Mouse (Mus musculus): Measurements from ENCODE around the gene Med28.
A peak's percentile ranks its signal among the peaks of the same experiment; 100 is the strongest.

Gene Med28

GRCm38 (mm10) chr5:45513511-45513910, 6.5 kb upstream of the Med28 start:
- no peak for DNase-seq

- DNase-seq = no peak
These were observed 5.4 kb upstream of the Med28 start for GRCm38 (mm10) chr5:45514599-45514998.

DNA sequence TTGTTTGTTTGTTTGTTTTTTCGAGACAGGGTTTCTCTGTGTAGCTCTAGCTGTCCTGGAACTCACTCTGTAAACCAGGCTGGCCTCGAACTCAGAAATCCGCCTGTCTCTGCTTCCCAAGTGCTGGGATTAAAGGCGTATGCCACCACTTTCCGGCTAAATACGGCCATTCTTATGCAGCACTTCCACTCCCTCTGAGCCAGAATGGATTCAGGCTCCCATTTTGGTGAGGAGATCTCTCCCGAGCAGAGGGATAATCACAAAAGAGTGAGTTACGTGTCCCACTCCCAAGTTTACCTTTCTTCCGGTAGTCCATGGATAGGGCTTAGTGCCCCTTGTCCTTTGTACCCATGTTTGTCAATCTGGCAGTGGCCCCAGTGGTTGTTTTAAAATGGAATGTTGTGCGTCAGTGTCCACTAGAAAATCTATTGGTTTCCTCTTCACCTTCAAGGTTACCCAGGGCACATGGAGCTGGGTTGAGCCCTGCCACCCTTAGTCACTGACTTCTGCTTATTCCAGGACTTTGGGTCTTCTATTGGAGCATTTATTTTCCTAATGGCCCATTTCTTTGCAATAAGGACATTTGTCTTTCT, 4.8 kb upstream of the Med28 start:
- no peak for DNase-seq

DNA sequence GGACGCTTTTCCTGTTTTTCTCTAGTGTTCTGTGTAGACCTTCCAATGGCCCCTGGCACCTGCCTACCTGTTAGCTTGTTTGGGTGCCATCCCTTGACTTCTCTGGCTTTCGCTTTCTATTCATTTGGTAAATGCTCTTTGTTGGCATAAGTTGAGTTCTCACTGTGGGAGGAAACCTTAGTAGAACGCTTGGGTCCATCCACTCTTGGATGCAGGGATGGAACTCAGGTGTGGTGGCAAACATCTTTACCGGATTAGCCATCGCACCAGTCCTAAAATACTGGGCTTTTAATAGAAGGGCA, 731 bp downstream of the Med28 start:
- no peak for DNase-seq

DNA sequence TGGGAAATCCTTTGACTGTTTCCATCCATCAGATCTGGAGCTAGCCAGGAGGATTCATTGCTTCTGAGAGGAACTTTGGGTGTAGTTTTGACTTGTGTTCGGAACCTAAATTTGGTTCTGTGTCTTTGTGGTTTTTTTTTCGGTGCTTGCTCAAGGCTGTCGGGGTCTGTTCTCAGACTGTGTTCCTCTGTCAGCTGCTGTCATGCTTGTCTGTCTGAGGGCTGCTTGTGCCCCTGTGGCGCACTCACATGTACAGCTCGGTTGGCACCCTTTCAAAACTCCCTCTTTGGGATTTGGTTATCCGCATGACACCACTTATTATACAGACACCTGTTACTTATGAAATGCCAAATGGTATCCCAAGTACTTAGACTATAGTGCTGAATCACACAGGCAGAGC, 1.6 kb downstream of the Med28 start:
- DNase-seq = no peak

DNA sequence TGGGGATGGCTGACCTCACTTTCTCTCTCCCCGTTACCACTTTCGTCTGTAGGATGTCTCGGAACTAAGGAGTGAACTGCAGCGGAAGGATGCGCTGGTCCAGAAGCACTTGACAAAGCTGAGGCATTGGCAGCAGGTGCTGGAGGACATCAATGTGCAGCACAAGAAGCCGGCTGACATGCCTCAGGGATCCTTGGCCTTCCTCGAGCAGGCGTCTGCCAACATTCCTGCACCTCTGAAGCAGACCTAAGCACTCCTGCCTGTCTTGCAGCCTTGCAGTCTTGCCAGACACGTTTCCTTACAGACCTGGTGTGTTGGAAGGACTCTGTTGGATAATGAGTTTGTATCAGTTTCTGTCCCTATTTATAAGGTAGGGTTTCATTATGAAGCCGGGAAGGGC, 5.1 kb downstream of the Med28 start:
- DNase-seq = no peak

DNA sequence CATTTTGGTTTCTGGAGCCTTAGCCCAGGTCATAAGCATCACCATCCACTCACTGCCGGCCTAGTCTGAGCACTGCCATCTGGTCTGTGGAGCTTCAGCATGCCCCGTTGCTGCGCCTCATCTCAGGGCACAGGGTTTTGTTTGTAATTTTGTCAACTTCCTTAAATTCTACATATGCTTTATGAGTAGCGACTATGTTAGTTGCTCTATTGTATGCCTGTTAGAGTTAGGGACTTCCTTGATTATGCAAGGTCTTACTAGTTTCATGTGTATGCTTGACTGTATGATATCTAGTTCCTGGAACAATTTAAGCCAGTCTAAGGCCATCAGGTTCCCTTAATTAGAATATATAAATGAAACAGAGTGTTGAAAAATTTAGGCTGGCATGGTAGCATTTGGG, 6.3 kb downstream of the Med28 start:
- DNase-seq = no peak

GRCm38 (mm10) chr5:45529696-45530095, 9.7 kb downstream of the Med28 start:
- DNase-seq = no peak

GRCm38 (mm10) chr5:45534319-45535098, 14.5 kb downstream of the Med28 start:
- peak; percentile 76 for DNase-seq

DNA sequence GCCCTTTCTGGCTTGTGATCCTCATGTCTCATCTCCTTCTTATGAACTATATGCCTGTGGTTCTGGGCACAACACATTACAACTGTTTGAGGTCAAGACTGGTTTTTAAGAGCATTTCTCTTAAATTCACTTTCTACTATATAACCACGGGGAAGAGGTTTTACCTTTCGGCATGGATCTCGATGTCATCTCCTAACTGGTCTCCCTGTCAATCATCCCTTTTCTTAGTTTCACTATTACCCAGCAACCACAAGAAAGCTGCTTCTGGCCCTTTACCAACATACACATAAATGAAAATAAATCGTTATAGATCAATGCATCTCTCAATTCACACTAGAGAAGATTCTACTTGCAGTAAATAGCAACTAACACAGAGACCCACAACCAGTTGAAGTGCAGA, 15.1 kb downstream of the Med28 start:
- no peak for DNase-seq

- DNase-seq = no peak
These were observed 19.5 kb downstream of the Med28 start for GRCm38 (mm10) chr5:45539502-45539901.

- peak; percentile 78 for DNase-seq
These were observed 23.3 kb downstream of the Med28 start for GRCm38 (mm10) chr5:45543374-45543773.

- no peak for DNase-seq
These were observed 29.6 kb downstream of the Med28 start for GRCm38 (mm10) chr5:45549586-45549985.

GRCm38 (mm10) chr5:45564054-45564453, 44.0 kb downstream of the Med28 start:
- no peak for DNase-seq

GRCm38 (mm10) chr5:45565829-45566228, 45.8 kb downstream of the Med28 start:
- DNase-seq = no peak

- no peak for DNase-seq
These were observed 52.8 kb downstream of the Med28 start for GRCm38 (mm10) chr5:45572816-45573215.

DNA sequence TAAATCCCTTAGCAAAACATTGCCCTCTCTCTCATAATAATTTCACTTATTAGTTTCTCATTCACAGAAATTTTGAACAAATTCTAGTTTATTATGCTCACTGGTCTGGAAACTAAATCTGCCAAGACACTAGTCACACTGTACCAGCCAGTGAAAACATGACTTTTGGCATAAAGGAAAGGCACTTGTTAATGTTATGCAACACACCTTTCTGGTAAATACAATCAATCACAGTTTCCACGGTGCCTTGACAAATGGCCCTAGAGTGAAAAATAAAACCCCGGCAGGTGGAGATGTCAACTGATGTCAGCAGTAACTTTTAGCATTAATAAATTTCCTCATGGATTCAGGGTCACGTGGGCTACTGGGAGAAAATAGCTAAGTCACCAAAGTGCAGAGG, 56.7 kb downstream of the Med28 start:
- no peak for DNase-seq

- no peak for DNase-seq
These were observed 57.3 kb downstream of the Med28 start for GRCm38 (mm10) chr5:45577376-45577775.
